Mouse (Mus musculus): Measurements from ENCODE around the gene Gm11027.

GRCm38 (mm10) chr12:116283511-116283910, 8.3 kb downstream of the Gm11027 start:
- no peak for TF ChIP-seq CTCF (conservative IDR thresholded peaks at IDR 0.05; ENCODE audit: insufficient read depth, insufficient read length, low read depth, low read length)
- no peak for TF ChIP-seq POLR2A (IDR thresholded peaks at IDR 0.05; ENCODE audit: low read depth, low read length)

All from kidney, adult 2 months (tissue).